Mouse (Mus musculus) left cerebral cortex, postnatal 25 days (tissue): Measurements from ENCODE around the gene Slc35f1. TPM values are rescaled to one million over a fixed set of nuclear protein-coding genes. Genes with fewer than 3 reads are reported as not detected.
"Not testable (repeated sequence)": the region's sequence is repeated elsewhere in the genome, so short reads cannot be mapped to it uniquely, and the experiment has no call there.

Source experiments
- DNase-seq, 2 experiments: peaks; one replicate each; pipeline ENCODE4 v3.0.0; 2022; ENCODE audit warnings: low spot score in 2 of 2, mixed read lengths in 1 of 2
- intact Hi-C: fragments of 180-260 bp; cut with DNase I; formaldehyde crosslinking; loops from one replicate; pipeline ENCODE4 v1.15.1; 2025
- total RNA-seq, 2 experiments: library from RNA; stranded (reverse); gene quantifications; 2 replicates each; pipeline ENCODE4 v1.2.3; 2021

Slc35f1 gene
- total RNA-seq, 2 experiments from 2014 or later, result 46.8 to 49.3 TPM

GRCm38 (mm10) chr10:52760527-52760926 lies 70.2 kb downstream of the Slc35f1 start:
- intact Hi-C loops, result no loop called here
- DNase-seq, result no peak

DNA sequence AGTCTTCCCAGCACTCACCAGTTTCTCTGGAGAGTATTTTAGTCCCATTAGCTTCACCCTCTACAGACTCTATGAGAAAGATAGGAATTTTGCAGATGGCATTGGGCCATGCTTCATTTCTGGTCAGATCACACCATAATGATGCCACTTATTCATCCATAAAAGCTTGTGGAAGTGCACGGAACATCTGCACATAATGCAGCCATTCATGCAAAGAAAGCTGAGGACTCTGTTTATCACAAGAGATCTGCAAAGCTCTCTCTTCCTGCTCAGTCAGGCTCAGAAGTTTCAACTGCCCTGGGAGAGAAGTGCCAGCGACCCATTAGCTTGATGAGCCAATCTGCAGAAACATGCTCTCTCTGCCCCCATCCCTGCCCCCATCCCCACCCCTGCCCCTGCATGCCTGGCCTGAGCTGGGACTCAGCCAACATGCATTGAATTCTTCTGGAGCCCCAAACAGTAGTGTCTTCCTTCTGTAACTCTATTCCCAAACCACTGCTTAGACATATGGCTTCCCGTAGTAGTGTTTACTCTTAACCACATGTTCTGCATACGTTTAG lies 89.7 kb downstream of the Slc35f1 start:
- peak in 1 of 2 experiments; percentile 53 for DNase-seq
- intact Hi-C loops, result loop anchor here (10.0 kb wide), 1 partner anchor 145 kb away; no protein-coding TSS in a partner anchor

DNA sequence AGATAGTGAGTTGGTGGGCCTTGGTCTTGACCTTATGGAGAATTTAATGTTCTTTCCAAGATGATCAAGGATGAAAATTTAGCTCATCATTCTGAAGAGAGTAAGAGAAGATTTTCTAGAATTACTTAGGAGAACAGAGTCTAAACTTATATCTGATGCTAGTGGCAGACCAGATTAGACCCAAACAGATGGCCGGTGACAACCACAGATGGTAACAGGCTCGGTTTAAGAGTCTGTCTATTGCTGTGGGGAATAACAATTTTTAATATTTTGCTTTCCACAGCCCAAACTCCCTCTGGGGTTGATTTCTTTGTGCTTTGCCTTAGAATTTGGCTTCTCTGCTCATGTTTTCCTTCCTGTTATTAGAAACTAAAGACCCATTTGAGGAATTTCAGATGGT lies 96.7 kb downstream of the Slc35f1 start:
- intact Hi-C loops, result loop anchor here (2.0 to 10.0 kb wide), 2 partner anchors 138 to 166 kb away; no protein-coding TSS in a partner anchor
- DNase-seq, result peak; percentile 62 to 87

- peak in 1 of 2 experiments; percentile 39 for DNase-seq
- intact Hi-C loops, result no loop called here
Observed at GRCm38 (mm10) chr10:52791560-52791959, 101.2 kb downstream of the Slc35f1 start.

- no peak for DNase-seq
- intact Hi-C loops, result no loop called here
Observed at GRCm38 (mm10) chr10:52797454-52797853, 107.1 kb downstream of the Slc35f1 start.

DNA sequence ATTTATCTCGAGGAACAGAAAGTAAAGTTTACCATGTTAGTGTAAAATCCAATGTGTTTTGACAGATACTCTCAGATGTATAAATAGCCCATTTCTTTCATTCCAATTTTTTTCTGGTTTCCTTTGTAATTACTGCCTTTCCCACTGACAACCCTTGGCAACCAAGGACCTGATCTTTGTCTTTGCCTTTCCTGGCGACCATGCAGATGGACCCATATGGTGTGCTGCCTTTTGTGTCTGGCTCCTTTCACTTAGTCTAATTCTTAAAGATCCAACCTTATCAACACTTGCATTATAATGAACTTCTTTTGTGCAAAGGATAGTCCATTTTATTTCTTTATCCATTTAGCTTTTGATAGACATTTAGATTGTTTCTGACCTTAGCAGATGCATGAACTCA lies 117.5 kb downstream of the Slc35f1 start:
- intact Hi-C loops, result no loop called here
- no peak for DNase-seq

- intact Hi-C loops, result no loop called here
- no peak for DNase-seq
Observed at GRCm38 (mm10) chr10:52812861-52813260, 122.5 kb downstream of the Slc35f1 start.

DNA sequence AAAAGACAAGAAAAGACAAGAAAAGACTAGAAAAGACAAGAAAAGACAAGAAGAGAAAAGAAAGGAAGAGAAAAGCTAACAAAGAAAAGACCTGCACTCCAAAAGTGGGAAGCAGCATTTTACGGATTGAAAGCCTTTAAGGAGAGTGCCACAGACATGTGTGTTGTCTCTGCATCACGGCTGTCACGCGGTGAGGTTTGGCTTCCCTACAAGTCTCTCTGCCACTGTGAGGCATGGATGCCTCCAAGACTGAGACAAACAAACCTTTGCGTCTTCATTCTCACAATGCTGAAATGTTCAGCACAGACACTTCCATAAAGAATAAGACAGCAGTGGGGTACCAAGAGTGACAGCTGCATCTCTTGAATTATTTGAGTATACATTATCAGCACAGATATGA lies 124.0 kb downstream of the Slc35f1 start:
- peak in 1 of 2 experiments; percentile 45 for DNase-seq
- intact Hi-C loops, result no loop called here

GRCm38 (mm10) chr10:52819661-52820060 lies 129.3 kb downstream of the Slc35f1 start:
- DNase-seq, result peak in 1 of 2 experiments; percentile 68
- intact Hi-C loops, result no loop called here

GRCm38 (mm10) chr10:52822909-52823308 lies 132.6 kb downstream of the Slc35f1 start:
- intact Hi-C loops, result no loop called here
- peak in 1 of 2 experiments; percentile 51 for DNase-seq

DNA sequence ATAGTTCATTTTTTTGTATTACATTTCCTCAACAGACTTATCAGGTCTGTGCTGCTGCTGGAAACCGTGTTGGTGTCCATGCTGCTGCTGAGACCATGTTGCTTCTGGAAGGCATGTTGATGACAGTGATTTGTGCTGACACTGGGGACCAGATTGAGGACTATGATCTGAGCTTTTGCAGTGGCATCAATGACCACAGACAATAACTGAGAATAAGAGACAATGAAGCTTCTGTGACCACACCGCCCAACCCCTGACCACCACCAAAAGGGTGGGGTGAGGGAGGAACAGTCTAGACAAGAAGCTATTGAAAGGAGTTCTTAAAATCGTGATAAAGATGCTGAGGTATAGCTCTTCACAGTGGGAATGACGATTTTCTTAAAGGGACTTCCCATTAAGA lies 135.4 kb downstream of the Slc35f1 start:
- intact Hi-C loops, result no loop called here

DNA sequence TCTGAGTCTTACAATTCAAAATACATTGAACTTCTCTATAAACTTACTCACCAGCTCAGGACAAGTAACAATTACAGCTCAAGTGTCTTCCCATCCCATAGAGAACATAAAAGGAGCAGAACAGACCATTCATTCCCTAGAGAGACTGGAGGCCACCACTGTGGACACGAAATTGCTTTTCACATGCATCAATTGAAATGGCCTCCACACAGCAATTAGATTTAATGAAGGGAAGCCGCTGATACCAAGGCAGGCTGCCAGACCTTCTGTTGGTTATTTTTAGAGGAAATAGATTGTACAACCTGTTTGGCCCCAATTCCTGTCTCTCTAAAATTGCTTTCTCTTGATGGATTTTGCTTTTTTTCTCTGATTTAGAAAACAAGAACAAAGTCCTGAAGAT lies 150.5 kb downstream of the Slc35f1 start:
- intact Hi-C loops, result no loop called here
- DNase-seq, result no peak

More for the DNA sequence above, 135.4 kb downstream of the Slc35f1 start:
- DNase-seq, result no peak

DNA sequence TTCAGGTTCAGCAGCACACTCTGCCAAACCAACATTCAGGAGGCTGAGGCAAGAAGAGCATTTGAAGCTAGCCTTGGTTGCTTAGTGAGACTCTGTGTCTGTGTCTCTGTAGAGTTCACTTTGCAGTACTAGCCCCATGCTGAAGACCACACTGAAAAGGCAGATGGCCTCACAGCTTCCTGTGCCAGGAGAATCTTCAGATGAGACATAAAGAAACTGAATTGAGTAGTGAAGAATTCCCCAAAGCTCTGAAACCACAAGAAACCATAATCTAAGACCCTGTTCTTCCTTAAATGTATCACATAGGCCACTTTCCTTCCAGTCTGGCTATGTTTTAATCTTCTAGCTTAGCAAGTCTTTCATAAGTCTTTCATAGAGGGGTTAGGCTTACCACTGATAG lies 161.7 kb downstream of the Slc35f1 start:
- intact Hi-C loops, result no loop called here
- DNase-seq, result no peak

DNA sequence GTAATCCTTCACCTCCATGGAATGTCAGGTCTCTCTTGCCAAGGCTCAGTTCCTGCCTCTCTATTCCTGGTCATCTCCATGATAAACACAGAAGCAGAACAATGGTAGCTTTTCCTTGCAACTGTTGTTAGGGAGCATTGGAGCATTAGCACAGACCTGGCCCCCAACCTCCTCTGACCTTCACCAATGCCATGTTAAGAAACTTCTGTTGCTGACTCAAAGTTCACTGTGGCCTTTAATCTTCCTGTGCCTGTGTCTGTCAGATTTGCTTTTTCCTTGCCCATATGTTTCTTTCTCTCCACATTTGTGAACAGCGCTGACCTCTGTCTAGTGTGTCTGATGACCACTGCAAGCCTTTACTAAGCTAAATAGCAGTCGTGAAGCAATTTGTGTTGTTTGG lies 170.5 kb downstream of the Slc35f1 start:
- intact Hi-C loops, result no loop called here
- no peak for DNase-seq

DNA sequence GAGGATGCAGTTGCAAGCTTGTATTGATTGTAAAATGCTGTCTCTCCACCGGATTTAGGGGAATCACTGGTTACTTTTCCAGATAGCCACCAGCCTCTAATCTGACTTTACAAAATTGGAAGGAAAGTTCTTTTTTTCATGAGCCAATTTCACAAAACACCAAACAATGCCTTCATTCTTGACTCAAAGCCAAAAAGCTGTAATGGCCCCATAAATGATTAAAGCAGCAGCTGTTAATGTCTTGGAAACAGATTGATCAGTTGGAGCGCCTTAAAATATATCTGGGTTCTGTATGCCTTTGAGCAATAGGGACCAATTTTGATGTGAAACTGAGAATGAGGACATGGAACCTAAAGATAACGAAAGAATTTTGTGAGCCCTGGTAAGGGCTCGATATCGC lies 174.6 kb downstream of the Slc35f1 start:
- intact Hi-C loops, result no loop called here
- no peak for DNase-seq

- no peak for DNase-seq
- intact Hi-C loops, result no loop called here
Observed at GRCm38 (mm10) chr10:52871110-52871509, 180.8 kb downstream of the Slc35f1 start.

DNA sequence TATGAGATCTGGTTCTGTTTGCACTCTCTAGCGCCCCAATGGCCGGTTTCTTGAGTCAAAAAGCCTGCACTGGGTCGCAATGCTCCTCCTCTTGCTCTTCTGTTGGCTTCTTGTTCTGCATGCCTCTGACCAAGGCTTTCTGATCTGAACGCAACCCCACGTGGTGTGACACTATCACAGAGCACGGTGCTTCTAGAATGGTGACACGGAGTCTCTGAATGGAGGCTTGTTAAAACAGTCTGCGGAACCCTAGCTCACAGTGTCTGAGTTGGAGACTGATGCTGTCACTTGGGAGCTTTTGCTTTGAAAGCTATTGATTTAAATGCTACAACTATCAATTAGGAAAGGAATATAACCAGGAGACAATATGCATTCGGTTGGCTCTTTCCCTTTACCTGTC lies 183.8 kb downstream of the Slc35f1 start:
- intact Hi-C loops, result no loop called here
- DNase-seq, result no peak

- no peak for DNase-seq
- intact Hi-C loops, result no loop called here
Observed at GRCm38 (mm10) chr10:52874712-52875111, 184.4 kb downstream of the Slc35f1 start.

DNA sequence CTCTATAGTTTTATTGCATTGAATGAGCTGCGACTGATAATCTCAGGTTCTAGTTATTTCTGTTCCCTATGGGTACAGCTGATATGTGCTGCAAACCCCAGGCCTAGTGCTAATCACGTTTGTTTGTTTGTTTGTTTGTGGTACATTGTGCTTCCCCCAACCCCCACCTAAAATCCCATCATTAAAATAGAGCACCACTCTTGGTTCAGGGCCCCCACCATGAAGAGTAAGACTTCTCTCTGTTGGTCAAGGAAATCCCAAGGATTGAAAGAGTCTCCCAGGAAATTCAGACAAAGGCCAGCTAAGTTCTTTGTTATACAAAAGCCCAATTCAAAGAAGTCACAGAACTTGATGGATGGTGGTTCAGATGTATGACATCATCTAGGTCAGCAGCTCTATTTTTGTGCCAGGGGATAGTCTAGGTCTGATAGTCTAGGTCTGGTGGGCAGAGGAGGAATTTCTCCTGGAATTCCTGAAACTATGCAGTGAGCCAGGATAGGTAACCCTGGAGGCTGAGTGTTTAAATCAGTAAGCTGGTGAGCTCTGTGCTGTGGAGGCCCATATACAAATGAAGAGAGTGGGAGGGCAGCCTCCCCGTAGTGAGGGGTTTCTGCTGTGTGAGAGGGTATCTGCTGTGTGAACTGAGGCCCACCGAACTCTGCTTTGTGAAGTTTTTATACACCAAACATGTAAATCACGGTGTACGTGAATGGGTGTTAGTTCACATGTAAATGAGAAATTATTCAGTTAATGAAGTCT lies 187.1 kb downstream of the Slc35f1 start:
- DNase-seq, result no peak
- intact Hi-C loops, result no loop called here

DNA sequence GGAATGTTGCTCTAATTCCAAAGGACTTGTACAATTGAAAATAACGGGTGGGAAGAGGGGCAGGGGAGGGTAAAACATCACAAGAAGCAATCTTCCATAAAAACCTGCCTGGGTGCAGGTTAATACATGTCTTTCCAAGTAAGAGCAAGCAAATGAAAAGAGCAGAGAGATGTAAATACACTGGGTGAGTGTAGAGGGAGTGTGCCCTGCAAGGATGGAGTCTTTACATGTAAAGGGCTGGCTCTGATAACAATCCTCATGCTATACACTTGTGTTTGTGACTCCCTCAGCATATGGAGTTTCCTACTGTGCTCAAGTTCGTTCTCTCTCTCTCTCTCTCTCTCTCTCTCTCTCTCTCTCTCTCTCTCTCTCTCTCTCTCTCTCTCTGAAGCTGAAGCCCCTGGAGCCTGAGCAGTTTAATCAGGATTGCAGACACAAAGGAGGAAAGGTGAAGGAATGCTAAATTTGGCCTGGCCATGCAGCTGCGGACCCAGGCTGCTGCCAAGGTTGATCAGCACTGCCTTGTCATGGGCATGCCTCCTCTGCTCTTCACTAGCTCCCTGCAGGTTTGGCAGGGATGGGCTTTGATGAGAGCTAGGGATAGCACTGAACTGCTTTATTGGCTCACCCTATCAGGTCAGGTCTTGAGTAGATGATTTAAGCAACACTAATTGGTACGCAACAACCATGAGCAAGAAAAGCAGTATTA lies 187.9 kb downstream of the Slc35f1 start:
- intact Hi-C loops, result no loop called here
- no peak for DNase-seq

GRCm38 (mm10) chr10:52896724-52897123 lies 206.4 kb downstream of the Slc35f1 start:
- intact Hi-C loops, DNase-seq: not testable (repeated sequence)
